Mouse (Mus musculus) frontal cortex, postnatal 10 days (tissue): ENCODE measurements around the gene Cebpb.
"Not testable (repeated sequence)": the region's sequence is repeated elsewhere in the genome, so short reads cannot be mapped to it uniquely, and the experiment has no call there.

ENCODE experiments used
- DNase-seq, 2 experiments: peaks; one replicate each; pipeline ENCODE4 v3.0.0; 2022; ENCODE audit warnings: low spot score in 2 of 2, mixed read lengths in 1 of 2

Cebpb gene

GRCm38 (mm10) chr2:167688498-167689451 is at the start of gene Cebpb:
Cebpb (plus strand) TSS chr2:167688915.
- peak in 1 of 2 experiments; percentile 77 for DNase-seq

- DNase-seq, result no peak
These were observed 48.4 kb upstream of the Cebpb start for GRCm38 (mm10) chr2:167640279-167640678.

- no peak for DNase-seq
These were observed 47.4 kb upstream of the Cebpb start for GRCm38 (mm10) chr2:167641337-167641736.

DNA sequence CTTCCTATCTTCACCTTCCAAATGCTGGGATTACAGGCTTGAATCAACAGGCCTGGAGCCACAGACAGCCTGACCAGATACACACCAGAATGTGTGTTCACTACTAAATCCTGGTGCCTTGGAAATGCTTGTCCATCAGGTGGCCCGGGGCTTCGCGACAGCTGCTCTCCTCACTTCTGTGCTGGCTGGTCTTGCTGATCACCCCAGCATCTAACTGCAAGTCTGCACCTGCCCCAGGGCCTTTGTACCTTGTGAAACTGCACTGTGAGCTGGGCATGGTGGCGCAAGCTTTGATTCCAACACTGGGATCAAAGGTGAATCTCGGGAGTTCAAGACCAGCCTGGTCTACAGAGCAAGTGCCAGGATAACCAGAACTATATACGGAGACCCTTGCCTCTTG is 46.6 kb upstream of the Cebpb start:
- no peak for DNase-seq

GRCm38 (mm10) chr2:167643356-167644052 is 45.2 kb upstream of the Cebpb start:
- not testable (repeated sequence) for DNase-seq

DNA sequence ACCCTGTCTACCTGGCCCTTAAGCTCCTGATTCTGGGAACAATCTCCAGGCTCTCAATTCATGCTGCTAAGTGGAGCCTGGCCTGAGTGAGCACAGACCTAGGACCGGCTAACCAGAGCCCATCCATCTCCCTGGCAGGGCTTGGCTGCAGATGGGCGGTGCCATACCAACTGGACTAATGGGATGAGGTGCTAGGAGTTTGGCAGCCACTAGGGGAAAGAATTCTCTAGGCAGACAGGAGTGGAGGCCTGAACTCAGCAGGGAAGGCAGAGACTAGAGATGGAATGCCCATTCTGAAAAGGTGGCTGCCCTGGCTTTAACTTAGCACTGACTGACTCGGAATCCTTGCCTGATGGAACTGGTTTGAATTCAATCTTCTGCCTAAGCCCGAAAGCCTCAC is 42.3 kb upstream of the Cebpb start:
- DNase-seq, result no peak

GRCm38 (mm10) chr2:167649290-167650032 is 39.3 kb upstream of the Cebpb start:
- DNase-seq, result no peak

DNA sequence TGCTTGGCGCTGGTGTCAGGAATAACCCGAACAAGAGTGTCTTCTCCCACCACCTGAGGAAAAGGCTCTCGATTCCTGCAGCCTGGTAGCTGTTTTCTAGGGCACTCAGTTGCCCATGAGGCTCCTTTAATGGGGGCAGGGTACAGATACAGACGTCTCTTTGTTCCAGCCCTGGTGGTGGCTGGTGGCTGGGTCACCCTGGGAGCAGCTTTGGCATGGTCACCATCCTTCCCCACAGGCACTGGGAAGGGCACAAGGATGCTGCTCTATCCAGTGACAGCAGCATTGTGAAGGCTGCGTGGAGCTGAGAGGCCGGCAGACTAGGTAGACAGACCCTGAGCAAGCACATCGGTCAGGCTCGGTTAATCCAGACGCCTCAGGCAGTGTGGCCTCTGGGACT is 37.1 kb upstream of the Cebpb start:
- DNase-seq, result no peak

DNA sequence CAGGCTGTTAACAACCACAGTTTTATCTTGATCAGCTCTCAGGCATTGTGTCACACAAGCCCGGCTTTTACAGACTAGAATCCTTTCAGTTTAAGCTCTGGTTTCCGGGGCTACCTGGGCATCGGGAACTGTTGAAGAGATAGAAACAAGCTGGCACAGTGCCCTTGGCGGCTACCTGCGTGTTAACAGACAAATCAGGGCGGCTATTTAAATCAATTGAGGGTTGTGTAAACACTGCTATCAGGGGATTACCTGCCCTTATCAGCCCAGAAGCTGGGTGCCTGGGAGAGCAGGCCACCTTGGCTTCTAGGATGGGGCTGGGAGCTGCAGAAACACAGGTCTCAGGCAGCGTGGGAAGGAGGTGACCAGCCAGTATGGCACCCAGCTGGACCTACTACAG is 36.0 kb upstream of the Cebpb start:
- DNase-seq, result no peak

DNA sequence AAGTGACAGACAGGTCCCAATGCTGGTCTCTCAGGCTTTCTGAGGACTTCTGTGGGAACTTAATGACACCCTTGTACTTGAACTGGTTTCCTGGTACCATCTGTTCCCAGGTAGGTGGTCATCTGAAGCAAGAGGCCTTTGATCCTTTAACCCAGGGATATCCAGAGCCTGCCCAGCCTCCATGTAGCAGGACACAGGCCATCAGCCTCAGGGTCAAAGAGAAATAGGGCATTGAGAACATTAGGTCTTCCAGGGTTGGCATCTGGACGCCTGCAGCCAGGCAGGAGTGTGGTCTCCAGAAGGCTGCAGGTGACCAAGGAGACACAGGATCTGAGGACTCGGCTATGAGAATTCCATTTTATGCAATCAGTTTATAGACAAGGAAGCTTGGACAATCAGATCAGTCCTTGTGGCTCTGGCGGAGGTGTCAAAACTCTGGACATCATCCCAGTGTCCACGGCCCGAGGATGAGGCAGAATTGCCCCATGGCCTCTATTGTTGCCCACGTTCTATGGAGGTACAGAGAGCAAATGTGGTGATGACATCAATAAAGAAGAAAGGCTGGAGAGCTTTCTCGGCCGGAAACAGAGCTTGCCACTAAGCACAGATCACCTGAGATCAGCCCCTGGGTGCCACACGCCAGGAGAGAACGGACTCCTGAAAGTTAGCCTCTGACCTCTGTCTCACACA is 33.7 kb upstream of the Cebpb start:
- no peak for DNase-seq

GRCm38 (mm10) chr2:167656629-167657478 is 31.9 kb upstream of the Cebpb start:
- no peak for DNase-seq

DNA sequence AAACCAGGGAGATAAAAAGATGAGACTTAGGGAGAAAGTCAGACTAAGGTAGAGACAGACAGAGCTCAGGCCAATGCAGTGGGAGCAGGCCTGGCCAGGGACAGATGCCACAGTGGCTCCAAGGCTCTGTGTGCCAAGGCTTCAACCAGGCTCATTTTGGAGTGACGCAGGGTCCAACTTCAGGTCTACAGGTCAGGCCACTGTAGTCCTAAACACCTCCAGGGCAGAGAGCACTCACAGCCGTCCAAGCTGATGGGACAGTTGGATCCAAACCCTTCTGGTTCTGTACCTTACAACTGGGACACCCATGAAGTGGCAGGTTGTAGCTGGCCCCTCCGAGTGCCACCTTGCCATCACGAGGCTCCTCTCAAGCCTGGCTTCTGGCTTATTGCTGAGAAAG is 30.7 kb upstream of the Cebpb start:
- no peak for DNase-seq

GRCm38 (mm10) chr2:167658712-167659111 is 30.0 kb upstream of the Cebpb start:
- no peak for DNase-seq

DNA sequence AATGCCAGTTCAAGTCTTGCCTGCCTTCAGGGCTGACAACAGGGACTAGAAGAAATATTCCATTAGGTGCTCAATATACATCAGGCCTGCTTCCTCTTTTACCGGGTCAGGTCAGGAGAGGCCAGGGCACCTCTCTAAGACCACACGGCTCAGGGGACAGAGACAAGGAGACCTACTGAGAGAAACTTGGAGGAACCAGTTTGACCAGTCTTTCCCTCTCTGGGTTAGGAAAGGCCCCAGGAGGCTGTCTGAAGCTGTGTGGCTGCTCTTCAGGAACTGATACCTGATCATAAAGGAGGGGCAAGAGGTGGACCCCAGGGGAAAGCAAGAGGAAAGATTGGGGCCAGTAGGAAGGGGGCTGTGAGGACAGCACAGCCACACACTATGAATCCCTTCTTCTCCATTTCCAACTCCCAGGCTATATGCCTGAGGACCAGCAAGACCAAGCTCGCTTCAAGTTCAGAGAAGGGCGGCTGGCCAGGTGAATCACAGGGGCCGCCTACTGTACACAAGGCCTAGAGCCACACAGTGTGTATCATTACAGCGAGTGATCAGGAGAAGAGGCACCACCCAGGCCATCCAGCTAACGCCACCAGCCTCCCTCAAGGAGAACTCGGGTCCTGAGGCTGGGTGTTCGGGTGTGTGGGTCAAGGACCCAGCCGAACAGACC is 29.4 kb upstream of the Cebpb start:
- DNase-seq, result no peak

GRCm38 (mm10) chr2:167659847-167660610 is 28.7 kb upstream of the Cebpb start:
- peak in 1 of 2 experiments; percentile 49 for DNase-seq

DNA sequence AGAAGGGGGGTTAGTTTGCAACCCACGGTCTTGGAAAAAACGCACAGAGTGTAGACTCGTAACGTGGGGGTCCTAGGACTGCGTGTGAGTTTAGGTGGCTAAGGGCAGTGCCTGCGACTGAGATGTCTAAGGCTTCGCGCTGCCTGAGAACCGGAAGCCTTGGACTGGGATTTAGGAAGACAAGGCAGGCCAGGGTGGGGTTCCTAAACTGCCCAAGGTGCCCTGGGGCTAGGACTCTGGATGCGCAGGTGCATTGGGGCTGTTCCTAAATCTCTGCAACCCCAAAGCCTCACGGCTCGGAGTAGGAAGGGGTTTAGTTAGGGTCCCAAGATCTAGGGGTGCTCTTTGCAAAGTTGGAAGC is 28.1 kb upstream of the Cebpb start:
- no peak for DNase-seq

DNA sequence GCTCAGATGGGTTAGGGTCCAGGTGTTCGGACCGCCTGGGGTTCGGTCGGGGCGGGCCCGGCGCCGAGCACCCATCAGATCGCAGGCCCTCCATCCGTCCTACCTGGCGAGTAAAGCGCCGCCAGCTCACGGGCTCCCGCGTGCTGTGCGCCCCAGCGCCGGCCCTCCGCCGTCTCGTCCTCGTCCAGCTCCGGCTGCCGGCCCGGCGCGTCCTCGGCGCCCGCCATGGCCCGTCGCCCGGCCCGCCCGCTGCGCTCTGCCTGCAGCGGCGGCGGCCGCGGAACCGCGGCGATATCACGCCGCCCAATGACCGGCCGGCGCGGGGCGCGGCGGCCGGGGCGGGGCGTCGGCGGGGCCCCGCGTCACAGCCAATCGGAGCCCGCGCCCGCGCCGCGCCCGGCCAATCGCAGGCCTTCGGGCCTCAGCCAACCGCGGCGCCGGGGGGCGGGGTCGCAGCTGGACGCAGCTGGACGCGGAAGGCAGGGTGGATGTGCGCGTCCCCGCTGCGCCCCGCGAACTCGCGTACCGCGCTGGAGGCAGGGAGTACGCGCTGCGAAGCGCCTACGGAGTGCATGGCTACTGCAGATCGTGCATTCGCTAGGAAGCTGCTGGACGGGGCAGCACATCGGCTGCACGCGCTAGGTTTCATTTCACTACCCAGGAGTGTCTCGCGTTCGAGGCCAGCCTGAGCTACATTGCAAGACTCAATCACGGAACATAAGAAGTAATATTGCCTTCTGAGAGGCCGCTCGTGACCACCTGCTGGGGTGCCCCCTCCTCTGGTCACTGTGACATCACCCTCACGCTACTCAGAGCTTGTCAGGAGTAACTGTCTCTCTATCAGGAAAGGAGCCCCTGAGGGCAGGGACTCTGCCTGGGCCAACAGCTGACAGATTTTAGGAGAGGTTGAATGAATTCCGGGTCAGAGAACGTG is 27.2 kb upstream of the Cebpb start, which contains the start of gene Gm20431:
Gene Gm20431 (minus strand): TSS at position 227 of the 934 bp plus-strand sequence.
- DNase-seq, result peak; percentile 93 to 94

- DNase-seq, result no peak
These were observed 26.0 kb upstream of the Cebpb start for GRCm38 (mm10) chr2:167662713-167663112.
